Mouse (Mus musculus) embryonic fibroblast, embryonic 13.5 days (primary cell): ENCODE measurements at regions not wholly inside any gene's neighbourhood (a gene's known extent, or its start where the extent isn't known, plus 50 kb on each side); places are given as distances from the start of the nearest gene placed in this dataset.

Source experiments
- CTCF ChIP-seq: IDR thresholded peaks from 2 replicates; pipeline ENCODE4 v1.5.1; 2011; ENCODE audit warnings: mild to moderate bottlenecking, control low read depth, low read length, moderate library complexity, borderline replicate concordance; ENCODE audit not compliant: insufficient read depth
- POLR2A ChIP-seq: IDR thresholded peaks from 2 replicates; pipeline ENCODE4 v1.6.1; 2011; ENCODE audit warnings: low read depth, mild to moderate bottlenecking, control low read depth, low read length, moderate library complexity

DNA sequence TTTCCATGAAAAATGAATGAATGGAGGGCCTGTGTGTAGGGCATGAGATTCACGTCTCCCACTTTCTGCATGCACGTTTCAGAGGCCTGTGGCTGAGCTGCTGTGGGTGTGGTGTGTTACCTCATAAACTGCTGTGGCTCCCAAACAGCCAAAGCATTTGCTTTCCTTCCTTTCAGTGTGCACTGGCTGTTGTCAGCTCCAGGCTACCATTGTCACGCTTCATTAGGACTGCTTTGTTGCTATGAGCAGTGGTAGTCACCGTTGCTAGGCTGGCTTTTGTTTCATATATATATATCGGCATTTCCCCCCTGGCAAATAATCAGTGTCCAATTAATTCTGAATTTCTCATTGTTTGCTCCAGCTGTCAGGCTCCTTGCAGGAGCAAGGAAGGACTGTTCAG, 251.9 kb upstream of the Wscd1 start:
- TF ChIP-seq POLR2A (no peak), CTCF (no peak)
